Mouse (Mus musculus) heart, embryonic 13.5 days (tissue): ENCODE results near the gene Unkl. TPM values are rescaled to one million over a fixed set of nuclear protein-coding genes. Genes with fewer than 3 reads are reported as not detected.

Experiments
- ATAC-seq: fragments of 200-750 bp; cut with Nextera tagmentation; 2 replicates; pipeline ENCODE4 v1.8.0; 2017; ENCODE audit warnings: moderate TSS enrichment; ENCODE audit not compliant: insufficient number of reproducible peaks, low FRiP score, low TSS enrichment; ENCODE audit errors: extremely low read depth
- H3K27ac ChIP-seq: fragments of 300-500 bp; sonication (generic); replicated peaks from 2 replicates; pipeline ENCODE4 v1.5.1; 2015; ENCODE audit warnings: moderate library complexity, mild to moderate bottlenecking, inconsistent platforms
- H3K27me3 ChIP-seq: fragments of 300-500 bp; sonication (generic); replicated peaks from 2 replicates; pipeline ENCODE4 v1.6.1; 2015; ENCODE audit warnings: mild to moderate bottlenecking, inconsistent platforms
- H3K36me3 ChIP-seq: fragments of 300-500 bp; sonication (generic); 2 replicates; pipeline ENCODE4 v1.6.1; 2015; ENCODE audit warnings: mild to moderate bottlenecking, inconsistent platforms
- H3K4me1 ChIP-seq: fragments of 300-500 bp; sonication (generic); 2 replicates; pipeline ENCODE4 v1.6.1; 2015; ENCODE audit warnings: inconsistent platforms
- H3K4me2 ChIP-seq: fragments of 300-500 bp; sonication (generic); 2 replicates; pipeline ENCODE4 v1.6.1; 2015; ENCODE audit warnings: inconsistent platforms, mild to moderate bottlenecking, moderate library complexity
- H3K4me3 ChIP-seq: fragments of 300-500 bp; sonication (generic); 2 replicates; pipeline ENCODE4 v1.5.1; 2015; ENCODE audit warnings: moderate library complexity, mild to moderate bottlenecking, inconsistent platforms
- H3K9ac ChIP-seq: fragments of 300-500 bp; sonication (generic); 2 replicates; pipeline ENCODE4 v1.6.1; 2015; ENCODE audit warnings: inconsistent platforms, mild to moderate bottlenecking, moderate library complexity
- H3K9me3 ChIP-seq: fragments of 300-500 bp; sonication (generic); 2 replicates; pipeline ENCODE4 v1.6.1; 2016; ENCODE audit warnings: inconsistent platforms
- WGBS: fragments of 180-500 bp; shearing (Covaris S2); methylation state at CpG from one replicate; pipeline ENCODE4 v1.1.7; 2015; ENCODE audit warnings: mixed read lengths; 5-methylcytosine and 5-hydroxymethylcytosine counted together
- polyA plus RNA-seq: library from polyadenylated mRNA; unstranded; fragments of >200 nt; fragmentation: Nextera tagmentation; extraction: Ambion mirVana; gene quantifications from 2 replicates; pipeline ENCODE4 v1.2.1, GENCODE M21; 2015

The Unkl gene
- polyA plus RNA-seq, 1 experiment from 2014 or later: 4.5 TPM

GRCm38 (mm10) chr17:25264453-25264852, 76.3 kb downstream of the Unkl start:
- 56% methylated on average over 3 of the region's 3 CpGs for WGBS
- no peaks in the 10 kb centered on the region for H3K27me3 ChIP-seq
- no peak for ATAC-seq
- no peak overlapping the region for H3K4me3 ChIP-seq
- H3K36me3 ChIP-seq: peaks cover 84% of the 10 kb centered on the region
- H3K27ac ChIP-seq: no peak overlapping the region
- no peak overlapping the region for H3K9ac ChIP-seq
- H3K4me2 ChIP-seq: no peak overlapping the region
- no peaks in the 10 kb centered on the region for H3K9me3 ChIP-seq
- peaks cover under 1% of the 10 kb centered on the region for H3K4me1 ChIP-seq

GRCm38 (mm10) chr17:25270795-25271335, 82.7 kb downstream of the Unkl start:
- peak overlapping the region; percentile 99 for H3K9ac ChIP-seq
- 61% methylated on average over 2 of the region's 2 CpGs for WGBS
- no peaks in the 10 kb centered on the region for H3K27me3 ChIP-seq
- H3K4me2 ChIP-seq: peak overlapping the region; percentile 89
- no peaks in the 10 kb centered on the region for H3K9me3 ChIP-seq
- H3K36me3 ChIP-seq: peaks cover 43% of the 10 kb centered on the region
- H3K27ac ChIP-seq: 0 out of 2 replicates have a peak overlapping the region, but pooled peaks have one; percentile 97
- H3K4me1 ChIP-seq: peaks cover 36% of the 10 kb centered on the region
- peak overlapping the region; percentile 100 for H3K4me3 ChIP-seq
- no peak for ATAC-seq

DNA sequence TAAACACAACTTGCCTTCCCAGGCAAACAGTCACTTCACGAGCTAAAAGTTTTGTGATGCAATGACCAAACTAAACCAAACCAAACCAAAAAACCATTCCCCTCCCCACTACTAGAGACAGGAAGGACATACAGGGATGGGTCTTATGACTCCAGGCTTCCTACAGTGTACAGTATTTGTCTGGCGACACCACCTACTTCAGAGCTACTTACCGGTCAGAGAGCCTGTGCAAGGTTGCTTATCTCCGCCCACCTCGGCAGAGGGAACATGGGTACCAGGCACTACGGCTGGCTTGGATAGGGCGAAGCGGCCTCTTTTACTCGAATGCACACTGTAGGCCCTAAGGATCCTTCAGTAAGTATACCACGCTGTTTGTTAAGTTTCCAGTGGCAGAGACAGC, 84.1 kb downstream of the Unkl start:
- Histone ChIP-seq H3K9ac (peak overlapping the region; percentile 99), H3K4me2 (peak overlapping the region; percentile 89), H3K9me3 (no peaks in the 10 kb centered on the region), H3K27me3 (no peaks in the 10 kb centered on the region), H3K4me3 (peak overlapping the region; percentile 100), H3K4me1 (peaks cover 36% of the 10 kb centered on the region), H3K27ac (peak overlapping the region; percentile 97), H3K36me3 (peaks cover 28% of the 10 kb centered on the region)
- no peak for ATAC-seq
- under 1% methylated on average over 10 of the region's 10 CpGs for WGBS

DNA sequence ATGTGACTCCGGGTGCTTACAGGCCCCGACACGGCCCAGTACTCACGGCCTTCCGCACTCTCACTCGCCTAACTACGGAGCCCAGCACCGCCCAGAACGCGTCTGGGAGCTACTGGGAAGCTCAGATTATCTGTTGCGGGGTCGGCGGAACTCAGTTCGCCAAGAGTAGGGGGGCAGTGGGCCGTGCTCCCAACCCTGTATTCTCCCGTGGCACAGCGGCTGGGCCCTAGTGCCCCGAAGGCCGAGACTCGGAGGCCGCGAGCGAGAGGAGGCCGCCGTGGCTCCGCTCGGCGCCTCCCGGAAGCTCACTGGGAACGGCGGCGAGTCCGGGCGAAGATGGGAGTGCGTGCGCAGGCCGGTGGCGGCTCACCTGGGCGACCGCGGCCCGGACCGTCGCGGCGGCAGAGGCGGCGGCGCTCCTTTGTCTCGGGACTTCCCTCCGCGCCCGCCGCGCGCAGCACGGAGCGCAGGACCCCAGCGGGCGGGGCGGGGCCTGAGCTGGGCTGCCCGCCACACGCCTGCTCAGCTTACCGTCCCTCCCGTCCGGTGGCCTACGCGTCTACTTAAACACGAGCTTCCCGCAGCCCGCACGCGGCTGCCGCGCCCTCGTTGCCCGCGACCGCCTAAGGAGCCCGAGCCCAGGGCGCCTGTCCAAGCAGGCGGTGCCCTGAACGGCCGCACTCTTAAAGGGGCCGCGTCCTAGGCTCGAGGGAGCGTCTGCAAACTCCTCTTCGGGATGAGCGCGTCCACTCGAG, 84.9 kb downstream of the Unkl start:
- no peaks in the 10 kb centered on the region for H3K9me3 ChIP-seq
- peak overlapping the region; percentile 100 for H3K4me3 ChIP-seq
- under 1% methylated on average over 92 of the region's 92 CpGs for whole genome bisulfite sequencing
- peak; percentile 82 for ATAC-seq
- H3K4me1 ChIP-seq: peaks cover 36% of the 10 kb centered on the region
- peak overlapping the region; percentile 97 for H3K27ac ChIP-seq
- peaks cover 20% of the 10 kb centered on the region for H3K36me3 ChIP-seq
- peak overlapping the region; percentile 99 for H3K9ac ChIP-seq
- H3K4me2 ChIP-seq: peak overlapping the region; percentile 89
- no peaks in the 10 kb centered on the region; the same call in 1 of the 2 replicates for H3K27me3 ChIP-seq

GRCm38 (mm10) chr17:25273706-25274501, 85.7 kb downstream of the Unkl start:
- Histone ChIP-seq H3K27ac (peak overlapping the region; percentile 97), H3K27me3 (peaks cover 3% of the 10 kb centered on the region; the same call in 1 of the 2 replicates), H3K4me3 (peak overlapping the region; percentile 100), H3K9me3 (no peaks in the 10 kb centered on the region), H3K9ac (peak overlapping the region; percentile 99), H3K4me2 (peak overlapping the region; percentile 89), H3K36me3 (peaks cover 12% of the 10 kb centered on the region), H3K4me1 (peaks cover 36% of the 10 kb centered on the region)
- under 1% methylated on average over 35 of the region's 45 CpGs for WGBS
- peak; percentile 72 for ATAC-seq

DNA sequence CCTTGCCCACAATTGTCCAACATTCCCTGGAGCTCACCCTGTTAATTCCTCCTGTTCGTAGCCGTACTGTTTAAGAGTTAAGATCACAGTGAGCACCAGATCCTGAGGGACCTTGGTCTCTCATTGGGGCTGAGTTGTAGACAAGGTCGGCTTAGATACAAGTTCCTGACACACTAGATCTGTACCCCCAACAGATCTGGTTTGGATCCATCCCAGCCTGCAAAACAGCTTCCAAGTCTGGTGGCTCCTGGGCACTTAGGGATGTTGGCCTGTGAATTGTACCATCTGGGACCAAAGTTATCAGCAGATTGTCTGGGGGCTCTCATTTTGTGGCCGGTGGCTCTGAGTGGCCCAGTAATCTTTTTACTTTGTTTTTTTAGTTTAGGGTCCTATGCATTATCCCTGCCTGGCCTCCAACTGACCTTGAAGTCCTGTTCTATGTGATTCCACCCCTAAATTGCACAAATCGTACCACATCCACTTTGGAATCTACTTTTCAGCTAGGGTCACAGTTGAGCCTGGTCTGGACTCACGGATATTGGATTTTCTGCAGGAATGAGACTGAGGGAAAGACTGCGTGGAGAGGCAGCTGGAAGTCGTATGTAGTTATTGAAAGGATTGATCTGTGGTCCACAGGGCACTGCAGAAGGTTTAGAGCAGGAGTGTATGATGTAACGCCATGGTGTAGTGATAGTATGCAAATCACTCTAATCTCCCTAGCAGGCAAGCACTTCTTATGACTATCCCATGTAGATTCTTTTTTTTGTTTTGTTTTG, 86.6 kb downstream of the Unkl start, which contains the start of gene Ube2i:
TSS of gene Ube2i (minus strand) at position 52 of the 776 bp plus-strand sequence.
- H3K36me3 ChIP-seq: peaks cover 4% of the 10 kb centered on the region
- H3K9ac ChIP-seq: peak within 1 kb of the TSS; percentile 99
- peak within 1 kb of the TSS; percentile 97 for H3K27ac ChIP-seq
- whole genome bisulfite sequencing: 78% methylated on average over 9 of the region's 9 CpGs
- peaks cover 32% of the 10 kb centered on the region for H3K4me1 ChIP-seq
- H3K4me2 ChIP-seq: peak within 1 kb of the TSS; percentile 89
- no peaks in the 10 kb centered on the region for H3K9me3 ChIP-seq
- no peak for ATAC-seq
- peaks cover 3% of the 10 kb centered on the region; the same call in 1 of the 2 replicates for H3K27me3 ChIP-seq
- H3K4me3 ChIP-seq: peak within 1 kb of the TSS; percentile 100

GRCm38 (mm10) chr17:25275833-25276232, 87.6 kb downstream of the Unkl start:
- no peak overlapping the region for H3K27ac ChIP-seq
- no peak overlapping the region for H3K4me2 ChIP-seq
- H3K36me3 ChIP-seq: no peaks in the 10 kb centered on the region
- ATAC-seq: no peak
- H3K9me3 ChIP-seq: no peaks in the 10 kb centered on the region
- peaks cover 7% of the 10 kb centered on the region for H3K27me3 ChIP-seq
- 90% methylated on average over 3 of the region's 3 CpGs for WGBS
- no peak overlapping the region for H3K9ac ChIP-seq
- no peak overlapping the region for H3K4me3 ChIP-seq
- H3K4me1 ChIP-seq: peaks cover 22% of the 10 kb centered on the region

- no peak overlapping the region for H3K4me3 ChIP-seq
Observed at GRCm38 (mm10) chr17:25282133-25282532, 93.9 kb downstream of the Unkl start.

More at GRCm38 (mm10) chr17:25282133-25282532, 93.9 kb downstream of the Unkl start:
- Histone ChIP-seq H3K4me1 (0 out of 2 replicates have a peak, but pooled peaks cover 2% of the 10 kb centered on the region), H3K27me3 (peaks cover 7% of the 10 kb centered on the region), H3K27ac (no peak overlapping the region), H3K36me3 (no peaks in the 10 kb centered on the region), H3K9me3 (no peaks in the 10 kb centered on the region), H3K9ac (no peak overlapping the region), H3K4me2 (peak overlapping the region; percentile 32)
- no peak for ATAC-seq
- WGBS: 29% methylated on average over 11 of the region's 11 CpGs
